Mouse (Mus musculus): ENCODE measurements around the gene T. TPM values are rescaled to one million over a fixed set of nuclear protein-coding genes. Genes with fewer than 3 reads are reported as not detected.

The T gene
- polyA plus RNA-seq, 1 experiment: 0.15 TPM

- no peak for DNase-seq
- 1% methylated on average over 52 of the region's 52 CpGs for WGBS
Observed at GRCm38 (mm10) chr17:8433121-8433977, 874 bp upstream of the T start.

DNA sequence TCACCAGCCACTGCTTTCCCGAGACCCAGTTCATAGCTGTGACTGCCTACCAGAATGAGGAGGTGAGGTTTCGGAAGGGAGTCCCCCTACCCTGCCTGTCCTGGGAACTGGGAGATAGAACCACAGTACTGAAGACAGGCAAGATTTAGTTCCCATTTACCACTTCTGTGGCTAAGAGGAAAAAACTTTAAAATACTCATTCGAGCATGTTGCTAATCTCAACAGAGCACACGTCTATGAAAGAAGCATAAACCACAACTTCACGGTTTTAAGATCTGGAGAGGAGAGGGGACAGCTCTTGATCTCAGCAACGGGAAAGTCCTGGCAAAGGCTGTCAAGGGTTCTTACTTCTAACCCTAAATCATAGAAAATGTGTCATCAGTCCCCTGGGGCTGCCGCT is 2.0 kb downstream of the T start:
- 48% methylated on average over 7 of the region's 7 CpGs for WGBS

More at GRCm38 (mm10) chr17:8433121-8433977, 874 bp upstream of the T start:
- H3K4me3 ChIP-seq (replicated peaks; ENCODE audit: insufficient read depth, low read depth, low read length): no peak overlapping the region
- TF ChIP-seq POLR2A (IDR thresholded peaks at IDR 0.05; ENCODE audit: borderline replicate concordance, insufficient read depth, low read length) (no peak), CTCF (IDR thresholded peaks at IDR 0.05; ENCODE audit: borderline replicate concordance, insufficient read depth, low read depth, low read length) (no peak)
- H3K27me3 ChIP-seq (ENCODE audit: control insufficient read depth, insufficient read depth, low read length): peaks cover 5% of the 10 kb centered on the region; the same call in 1 of the 2 replicates
- H3K4me1 ChIP-seq (ENCODE audit: control insufficient read depth, insufficient read depth, low read length): no peaks in the 10 kb centered on the region
- H3K27ac ChIP-seq (ENCODE audit: insufficient read depth, low read length): no peak overlapping the region

DNA sequence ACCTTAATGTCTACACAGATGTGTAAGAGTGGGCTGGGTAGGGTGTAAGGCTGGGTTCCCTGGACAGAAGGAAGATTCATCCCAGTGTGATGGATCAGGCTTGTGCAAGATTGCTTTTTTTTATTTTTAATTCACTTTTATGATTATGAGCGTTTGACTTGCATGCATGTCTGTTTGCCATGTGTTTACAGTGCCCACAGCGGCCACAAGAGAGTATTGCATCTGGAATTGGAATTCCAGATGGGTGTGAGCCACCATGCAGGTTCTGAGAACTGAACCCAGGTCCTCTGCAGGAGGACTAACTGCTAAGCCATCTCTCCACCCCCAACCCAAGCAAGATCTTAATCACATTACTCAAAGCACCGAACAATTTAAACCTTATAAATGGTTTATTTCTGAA is 9.8 kb downstream of the T start:
- H3K4me3 ChIP-seq (replicated peaks; ENCODE audit: insufficient read depth, low read depth, low read length): no peak overlapping the region
- H3K4me1 ChIP-seq (ENCODE audit: control insufficient read depth, insufficient read depth, low read length): no peaks in the 10 kb centered on the region
- WGBS: 69% methylated on average over 3 of the region's 3 CpGs
- H3K27me3 ChIP-seq (ENCODE audit: control insufficient read depth, insufficient read depth, low read length): no peaks in the 10 kb centered on the region; the same call in 1 of the 2 replicates
- DNase-seq: no peak
- TF ChIP-seq CTCF (IDR thresholded peaks at IDR 0.05; ENCODE audit: borderline replicate concordance, insufficient read depth, low read depth, low read length): no peak
- no peak for TF ChIP-seq POLR2A (IDR thresholded peaks at IDR 0.05; ENCODE audit: borderline replicate concordance, insufficient read depth, low read length)
- H3K27ac ChIP-seq (ENCODE audit: insufficient read depth, low read length): no peak overlapping the region

More for the DNA sequence above, 2.0 kb downstream of the T start:
- Histone ChIP-seq H3K4me3 (replicated peaks; ENCODE audit: insufficient read depth, low read depth, low read length) (no peak overlapping the region), H3K27ac (ENCODE audit: insufficient read depth, low read length) (no peak overlapping the region), H3K27me3 (ENCODE audit: control insufficient read depth, insufficient read depth, low read length) (peaks cover 2% of the 10 kb centered on the region; the same call in 1 of the 2 replicates), H3K4me1 (ENCODE audit: control insufficient read depth, insufficient read depth, low read length) (no peaks in the 10 kb centered on the region)
- TF ChIP-seq POLR2A (IDR thresholded peaks at IDR 0.05; ENCODE audit: borderline replicate concordance, insufficient read depth, low read length) (no peak), CTCF (IDR thresholded peaks at IDR 0.05; ENCODE audit: borderline replicate concordance, insufficient read depth, low read depth, low read length) (no peak)
- no peak for DNase-seq

DNA sequence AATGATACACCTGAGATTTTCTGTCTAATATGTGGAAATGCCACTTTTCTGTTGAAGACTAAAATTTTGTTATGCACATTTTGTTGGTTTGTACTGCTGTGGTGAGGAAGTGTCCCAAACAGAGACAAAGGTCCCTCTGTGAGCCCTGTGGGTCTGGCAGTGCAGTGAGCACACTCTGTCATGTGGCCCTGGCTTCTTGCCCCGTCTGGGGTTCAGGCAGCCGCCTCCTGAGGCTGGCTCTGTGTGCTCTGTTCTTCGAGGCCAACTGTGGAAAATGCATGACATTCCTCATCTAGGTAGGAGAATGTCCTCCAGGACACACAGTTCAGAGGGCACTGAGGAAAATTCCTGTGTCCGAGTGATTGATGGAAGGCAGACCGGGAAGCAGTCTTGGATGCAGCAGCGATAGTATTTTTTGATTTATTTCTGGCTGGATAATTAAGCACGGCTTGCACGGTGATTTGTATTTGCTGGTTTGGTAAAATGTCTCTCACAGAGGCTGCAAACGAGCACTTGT is 13.5 kb downstream of the T start:
- Histone ChIP-seq H3K27ac (ENCODE audit: insufficient read depth, low read length) (no peak overlapping the region), H3K4me1 (ENCODE audit: control insufficient read depth, insufficient read depth, low read length) (no peaks in the 10 kb centered on the region), H3K27me3 (ENCODE audit: control insufficient read depth, insufficient read depth, low read length) (no peaks in the 10 kb centered on the region), H3K4me3 (replicated peaks; ENCODE audit: insufficient read depth, low read depth, low read length) (no peak overlapping the region)
- TF ChIP-seq CTCF (IDR thresholded peaks at IDR 0.05; ENCODE audit: borderline replicate concordance, insufficient read depth, low read depth, low read length) (no peak), POLR2A (IDR thresholded peaks at IDR 0.05; ENCODE audit: borderline replicate concordance, insufficient read depth, low read length) (no peak)
- no peak for DNase-seq
- 23% methylated on average over 9 of the region's 9 CpGs for WGBS

GRCm38 (mm10) chr17:8448324-8448723 is 14.1 kb downstream of the T start:
- WGBS: 88% methylated on average over 3 of the region's 3 CpGs
- no peak overlapping the region for H3K27ac ChIP-seq (ENCODE audit: insufficient read depth, low read length)
- no peak for DNase-seq
- H3K4me1 ChIP-seq (ENCODE audit: control insufficient read depth, insufficient read depth, low read length): no peaks in the 10 kb centered on the region
- H3K27me3 ChIP-seq (ENCODE audit: control insufficient read depth, insufficient read depth, low read length): no peaks in the 10 kb centered on the region
- no peak overlapping the region for H3K4me3 ChIP-seq (replicated peaks; ENCODE audit: insufficient read depth, low read depth, low read length)
- TF ChIP-seq POLR2A (IDR thresholded peaks at IDR 0.05; ENCODE audit: borderline replicate concordance, insufficient read depth, low read length) (no peak), CTCF (IDR thresholded peaks at IDR 0.05; ENCODE audit: borderline replicate concordance, insufficient read depth, low read depth, low read length) (no peak)

- no peak for TF ChIP-seq CTCF (IDR thresholded peaks at IDR 0.05; ENCODE audit: borderline replicate concordance, insufficient read depth, low read depth, low read length)
- TF ChIP-seq POLR2A (IDR thresholded peaks at IDR 0.05; ENCODE audit: borderline replicate concordance, insufficient read depth, low read length): no peak
- WGBS: 70% methylated on average over 6 of the region's 6 CpGs
- 0 out of 2 replicates have a peak, but pooled peaks cover 1% of the 10 kb centered on the region for H3K27me3 ChIP-seq (ENCODE audit: control insufficient read depth, insufficient read depth, low read length)
Observed at GRCm38 (mm10) chr17:8455196-8455595, 21.0 kb downstream of the T start.

DNA sequence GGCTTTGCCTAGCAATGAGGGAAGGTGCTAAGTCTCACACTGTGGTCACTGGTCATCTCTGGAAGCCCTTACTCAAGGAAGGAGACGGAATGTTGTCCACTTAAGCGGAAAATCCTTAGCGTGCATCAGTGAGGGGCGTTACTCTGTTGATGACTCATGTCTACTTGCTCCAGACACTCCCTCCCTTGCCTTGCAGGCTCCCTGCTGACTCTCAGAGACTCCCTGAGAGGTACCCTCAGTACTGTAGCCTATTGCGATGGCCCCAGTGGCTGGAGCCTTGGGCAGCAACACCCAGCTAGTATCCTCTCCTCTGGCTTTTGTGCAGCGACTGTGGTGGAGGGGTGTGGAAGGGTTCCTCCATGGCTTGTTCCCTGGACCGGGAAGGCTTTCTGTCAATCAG is 21.4 kb downstream of the T start:
- TF ChIP-seq POLR2A (IDR thresholded peaks at IDR 0.05; ENCODE audit: borderline replicate concordance, insufficient read depth, low read length): no peak
- TF ChIP-seq CTCF (IDR thresholded peaks at IDR 0.05; ENCODE audit: borderline replicate concordance, insufficient read depth, low read depth, low read length): no peak
- 65% methylated on average over 7 of the region's 7 CpGs for WGBS
- Histone ChIP-seq H3K4me3 (replicated peaks; ENCODE audit: insufficient read depth, low read depth, low read length) (no peak overlapping the region), H3K27ac (ENCODE audit: insufficient read depth, low read length) (no peak overlapping the region), H3K4me1 (ENCODE audit: control insufficient read depth, insufficient read depth, low read length) (no peaks in the 10 kb centered on the region), H3K27me3 (ENCODE audit: control insufficient read depth, insufficient read depth, low read length) (0 out of 2 replicates have a peak, but pooled peaks cover 1% of the 10 kb centered on the region)
- no peak for DNase-seq

More at GRCm38 (mm10) chr17:8455196-8455595, 21.0 kb downstream of the T start:
- no peak overlapping the region for H3K27ac ChIP-seq (ENCODE audit: insufficient read depth, low read length)
- H3K4me1 ChIP-seq (ENCODE audit: control insufficient read depth, insufficient read depth, low read length): no peaks in the 10 kb centered on the region
- H3K4me3 ChIP-seq (replicated peaks; ENCODE audit: insufficient read depth, low read depth, low read length): no peak overlapping the region
- no peak for DNase-seq
